Mouse (Mus musculus) left cerebral cortex, adult 2 months (tissue): ENCODE measurements at regions not wholly inside any gene's neighbourhood (a gene's known extent, or its start where the extent isn't known, plus 50 kb on each side); places are given as distances from the start of the nearest gene placed in this dataset.
A peak's percentile ranks its signal among the peaks of the same experiment; 100 is the strongest.

Experiments
- DNase-seq, 2 experiments: peaks; one replicate each; pipeline ENCODE4 v3.0.0; 2021 to 2022; ENCODE audit warnings: low spot score in 2 of 2, mixed read lengths in 1 of 2; ENCODE audit errors: extremely low spot score in 1 of 2
- H3K27ac ChIP-seq: fragments of 200-600 bp; 2 replicates; pipeline ENCODE4 v1.8.1; 2022
- H3K4me3 ChIP-seq: fragments of 200-600 bp; 2 replicates; pipeline ENCODE4 v1.8.1; 2022
- CTCF ChIP-seq: fragments of 200-600 bp; IDR thresholded peaks from 2 replicates; pipeline ENCODE4 v1.8.1; 2022; ENCODE audit warnings: antibody characterized with exemption, mild to moderate bottlenecking, moderate library complexity
- intact Hi-C: fragments of 180-260 bp; cut with DNase I; formaldehyde crosslinking; loops from one replicate; pipeline ENCODE4 v1.15.1; 2025

- Histone ChIP-seq H3K4me3 (no peak overlapping the region), H3K27ac (peak overlapping the region; percentile 8; the same call in 1 of the 2 replicates)
- intact Hi-C loops, result loop anchor here (2.0 to 5.0 kb wide), 2 partner anchors 55 to 86 kb away; no protein-coding TSS in a partner anchor
- no peak for DNase-seq
- no peak for TF ChIP-seq CTCF
Measured at GRCm38 (mm10) chr8:12487201-12487600, 85.6 kb upstream of the Spaca7 start.

GRCm38 (mm10) chr8:12489194-12489593 lies 83.6 kb upstream of the Spaca7 start:
- no peak for DNase-seq
- Histone ChIP-seq H3K4me3 (no peak overlapping the region), H3K27ac (no peak overlapping the region)
- no peak for TF ChIP-seq CTCF
- intact Hi-C loops, result loop anchor here (5.0 kb wide), 1 partner anchor 57 kb away; no protein-coding TSS in a partner anchor

- no peak for DNase-seq
- intact Hi-C loops, result no loop called here
- H3K27ac ChIP-seq, result no peak overlapping the region
- no peak overlapping the region for H3K4me3 ChIP-seq
- TF ChIP-seq CTCF, result no peak
Measured at GRCm38 (mm10) chr8:12491472-12491871, 81.4 kb upstream of the Spaca7 start.

GRCm38 (mm10) chr8:12492461-12492860 lies 80.4 kb upstream of the Spaca7 start:
- no peak for TF ChIP-seq CTCF
- intact Hi-C loops, result no loop called here

GRCm38 (mm10) chr8:12494559-12494958 lies 78.3 kb upstream of the Spaca7 start:
- no peak for DNase-seq
- H3K27ac ChIP-seq, result no peak overlapping the region
- H3K4me3 ChIP-seq, result no peak overlapping the region
- no peak for TF ChIP-seq CTCF
- intact Hi-C loops, result no loop called here

More at GRCm38 (mm10) chr8:12492461-12492860, 80.4 kb upstream of the Spaca7 start:
- H3K27ac ChIP-seq, result no peak overlapping the region
- H3K4me3 ChIP-seq, result no peak overlapping the region
- no peak for DNase-seq

- Histone ChIP-seq H3K27ac (no peak overlapping the region), H3K4me3 (no peak overlapping the region)
- TF ChIP-seq CTCF, result no peak
- no peak for DNase-seq
- intact Hi-C loops, result no loop called here
Measured at GRCm38 (mm10) chr8:12497420-12497819, 75.4 kb upstream of the Spaca7 start.

GRCm38 (mm10) chr8:12499658-12500057 lies 73.2 kb upstream of the Spaca7 start:
- no peak overlapping the region for H3K4me3 ChIP-seq
- intact Hi-C loops, result no loop called here
- no peak overlapping the region for H3K27ac ChIP-seq
- TF ChIP-seq CTCF, result no peak
- DNase-seq, result no peak

GRCm38 (mm10) chr8:12500291-12500690 lies 72.5 kb upstream of the Spaca7 start:
- no peak for DNase-seq
- TF ChIP-seq CTCF, result no peak
- intact Hi-C loops, result no loop called here
- Histone ChIP-seq H3K4me3 (no peak overlapping the region), H3K27ac (no peak overlapping the region)

- no peak for TF ChIP-seq CTCF
- no peak for DNase-seq
- intact Hi-C loops, result no loop called here
- peak overlapping the region; percentile 39 for H3K4me3 ChIP-seq
- H3K27ac ChIP-seq, result no peak overlapping the region; the same call in 1 of the 2 replicates
Measured at GRCm38 (mm10) chr8:12501824-12502223, 71.0 kb upstream of the Spaca7 start.

- no peak overlapping the region; the same call in 1 of the 2 replicates for H3K27ac ChIP-seq
Measured at GRCm38 (mm10) chr8:12502321-12502775, 70.5 kb upstream of the Spaca7 start.

GRCm38 (mm10) chr8:12502856-12503255 lies 70.0 kb upstream of the Spaca7 start:
- no peak overlapping the region for H3K4me3 ChIP-seq
- no peak for DNase-seq
- no peak for TF ChIP-seq CTCF
- H3K27ac ChIP-seq, result no peak overlapping the region
- intact Hi-C loops, result no loop called here

More at GRCm38 (mm10) chr8:12502321-12502775, 70.5 kb upstream of the Spaca7 start:
- intact Hi-C loops, result no loop called here
- H3K4me3 ChIP-seq, result peak overlapping the region; percentile 39
- TF ChIP-seq CTCF, result no peak
- DNase-seq, result peak in 1 of 2 experiments; percentile 19

- H3K4me3 ChIP-seq, result no peak overlapping the region
- DNase-seq, result no peak
- TF ChIP-seq CTCF, result no peak
- no peak overlapping the region for H3K27ac ChIP-seq
- intact Hi-C loops, result no loop called here
Measured at GRCm38 (mm10) chr8:12503344-12503743, 69.5 kb upstream of the Spaca7 start.

- H3K4me3 ChIP-seq, result no peak overlapping the region
- H3K27ac ChIP-seq, result no peak overlapping the region
- intact Hi-C loops, result no loop called here
- no peak for DNase-seq
- no peak for TF ChIP-seq CTCF
Measured at GRCm38 (mm10) chr8:12504240-12504639, 68.6 kb upstream of the Spaca7 start.
